Mouse (Mus musculus) hindbrain, embryonic 16.5 days (tissue): ENCODE measurements around the gene Cntrob. TPM values are rescaled to one million over a fixed set of nuclear protein-coding genes. Genes with fewer than 3 reads are reported as not detected.
A peak's percentile ranks its signal among the peaks of the same experiment; 100 is the strongest.
"Not testable (repeated sequence)": the region's sequence is repeated elsewhere in the genome, so short reads cannot be mapped to it uniquely, and the experiment has no call there.

Source experiments
- ATAC-seq: fragments of 200-750 bp; cut with Nextera tagmentation; 2 replicates; pipeline ENCODE4 v1.8.0; 2017; ENCODE audit warnings: moderate TSS enrichment, moderate library complexity
- H3K27ac ChIP-seq: fragments of 300-500 bp; sonication (generic); 2 replicates; pipeline ENCODE4 v1.5.1; 2014; ENCODE audit warnings: low read depth, mild to moderate bottlenecking, control low read depth, low read length, moderate library complexity
- H3K27me3 ChIP-seq: fragments of 300-500 bp; sonication (generic); replicated peaks from 2 replicates; pipeline ENCODE4 v1.6.1; 2014; ENCODE audit warnings: low read length; ENCODE audit not compliant: control insufficient read depth, insufficient read depth
- H3K36me3 ChIP-seq: fragments of 300-500 bp; sonication (generic); 2 replicates; pipeline ENCODE4 v1.6.1; 2014; ENCODE audit warnings: mild to moderate bottlenecking, low read length, moderate library complexity, mixed read lengths; ENCODE audit not compliant: control insufficient read depth, insufficient read depth
- H3K4me1 ChIP-seq: fragments of 300-500 bp; sonication (generic); 2 replicates; pipeline ENCODE4 v1.6.1; 2014; ENCODE audit warnings: low read depth, low read length; ENCODE audit not compliant: control insufficient read depth, insufficient read depth
- H3K4me2 ChIP-seq: fragments of 300-500 bp; sonication (generic); 2 replicates; pipeline ENCODE4 v1.6.1; 2014; ENCODE audit warnings: mild to moderate bottlenecking, low read length, control low read depth, moderate library complexity
- H3K4me3 ChIP-seq: fragments of 300-500 bp; sonication (generic); 2 replicates; pipeline ENCODE4 v1.5.1; 2014; ENCODE audit warnings: mild to moderate bottlenecking, low read length, control low read depth, moderate library complexity
- H3K9ac ChIP-seq: fragments of 300-500 bp; sonication (generic); 2 replicates; pipeline ENCODE4 v1.6.1; 2014; ENCODE audit warnings: low read depth, mild to moderate bottlenecking, control low read depth, low read length, moderate library complexity
- H3K9me3 ChIP-seq: fragments of 300-500 bp; sonication (generic); 2 replicates; pipeline ENCODE4 v1.6.1; 2014; ENCODE audit warnings: mild to moderate bottlenecking, low read length, moderate library complexity; ENCODE audit not compliant: control insufficient read depth
- WGBS: fragments of 180-500 bp; shearing (Covaris S2); extraction: QIAGEN DNeasy Blood & Tissue Kit; methylation state at CpG from one replicate; pipeline ENCODE4 v1.1.7; 2014; 5-methylcytosine and 5-hydroxymethylcytosine counted together
- polyA plus RNA-seq: library from polyadenylated mRNA; unstranded; fragments of >200 nt; fragmentation: Nextera tagmentation; extraction: Ambion mirVana; gene quantifications from 2 replicates; pipeline ENCODE4 v1.2.1, GENCODE M21; 2015

Gene Cntrob
- polyA plus RNA-seq, 1 experiment from 2014 or later = 15.5 TPM

DNA sequence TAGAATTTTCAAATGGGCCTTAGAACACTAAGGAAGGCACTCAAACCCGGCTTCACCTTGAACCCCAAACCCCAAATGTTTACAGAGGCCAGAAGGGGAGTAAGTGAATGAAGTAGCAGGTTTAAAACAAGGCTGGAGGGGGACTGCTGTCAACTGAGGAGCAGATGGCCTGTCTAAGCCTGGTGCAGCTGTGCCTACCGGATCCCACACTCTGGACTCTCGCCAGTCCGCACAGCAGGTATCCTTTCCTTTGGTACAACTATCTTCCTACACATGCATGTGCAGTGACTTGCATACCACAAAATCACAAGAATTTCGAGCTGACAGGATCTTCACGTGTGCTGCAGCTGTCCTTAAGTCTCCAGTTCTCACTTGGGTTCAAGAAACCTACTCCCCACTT is 1.6 kb downstream of the Cntrob start:
- H3K4me3 ChIP-seq = no peak overlapping the region
- no peak for ATAC-seq
- peaks cover 5% of the 10 kb centered on the region; the same call in 1 of the 2 replicates for H3K36me3 ChIP-seq
- peaks cover 36% of the 10 kb centered on the region for H3K4me1 ChIP-seq
- 47% methylated on average over 6 of the region's 6 CpGs for WGBS
- no peaks in the 10 kb centered on the region for H3K27me3 ChIP-seq
- no peaks in the 10 kb centered on the region for H3K9me3 ChIP-seq
- peak overlapping the region; percentile 75 for H3K4me2 ChIP-seq
- H3K27ac ChIP-seq = no peak overlapping the region
- no peak overlapping the region for H3K9ac ChIP-seq

GRCm38 (mm10) chr11:69321580-69321979 is 2.0 kb downstream of the Cntrob start:
- H3K4me1 ChIP-seq = peaks cover 31% of the 10 kb centered on the region
- no peak for ATAC-seq
- H3K4me3 ChIP-seq = no peak overlapping the region
- no peak overlapping the region for H3K27ac ChIP-seq
- no peak overlapping the region for H3K9ac ChIP-seq
- no peaks in the 10 kb centered on the region for H3K27me3 ChIP-seq
- 88% methylated on average over 6 of the region's 6 CpGs for WGBS
- peaks cover 5% of the 10 kb centered on the region; the same call in 1 of the 2 replicates for H3K36me3 ChIP-seq
- H3K4me2 ChIP-seq = peak overlapping the region; percentile 75; the same call in 1 of the 2 replicates
- H3K9me3 ChIP-seq = no peaks in the 10 kb centered on the region

DNA sequence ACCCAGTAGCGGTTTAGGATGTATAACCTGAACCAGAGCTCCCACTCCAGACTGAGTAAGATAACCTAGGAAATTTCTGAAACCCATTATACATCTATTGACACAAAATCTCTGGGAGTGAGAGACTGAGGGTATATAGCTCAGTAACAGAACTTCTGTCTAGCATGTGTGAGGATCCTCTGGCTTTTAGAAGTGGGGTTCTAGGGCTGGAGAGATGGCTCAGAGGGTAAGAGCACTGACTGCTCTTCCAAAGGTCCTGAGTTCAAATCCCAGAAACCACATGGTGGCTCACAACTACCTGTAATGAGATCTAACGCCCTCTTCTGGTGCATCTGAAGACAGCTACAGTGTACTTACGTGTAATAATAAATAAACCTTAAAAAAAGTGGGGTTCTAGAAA is 5.6 kb downstream of the Cntrob start:
- H3K27me3 ChIP-seq, H3K36me3 ChIP-seq, H3K27ac ChIP-seq, H3K9ac ChIP-seq, H3K9me3 ChIP-seq, ATAC-seq, H3K4me3 ChIP-seq, H3K4me2 ChIP-seq: not testable (repeated sequence)
- peaks cover 18% of the 10 kb centered on the region for H3K4me1 ChIP-seq
- 88% methylated on average over 3 of the region's 3 CpGs for WGBS

DNA sequence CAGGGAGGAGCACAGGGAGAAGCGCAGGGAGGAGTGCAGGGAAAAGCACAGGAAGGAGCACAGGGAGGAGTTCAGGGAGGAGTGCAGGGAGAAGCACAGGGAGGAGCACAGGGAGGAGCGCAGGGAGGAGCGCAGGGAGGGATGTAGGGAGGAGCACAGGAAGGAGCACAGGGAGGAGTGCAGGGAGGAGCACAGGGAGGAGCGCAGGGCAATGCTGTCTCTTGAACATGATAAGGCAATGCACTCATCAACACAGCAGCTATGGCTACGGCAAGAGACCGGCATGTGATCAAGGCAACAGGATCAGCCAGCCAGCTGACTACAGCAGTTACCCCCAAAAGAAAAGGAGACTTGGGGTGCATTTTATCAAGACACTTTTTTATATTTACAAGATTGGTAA is 7.2 kb downstream of the Cntrob start:
- no peak overlapping the region for H3K4me2 ChIP-seq

DNA sequence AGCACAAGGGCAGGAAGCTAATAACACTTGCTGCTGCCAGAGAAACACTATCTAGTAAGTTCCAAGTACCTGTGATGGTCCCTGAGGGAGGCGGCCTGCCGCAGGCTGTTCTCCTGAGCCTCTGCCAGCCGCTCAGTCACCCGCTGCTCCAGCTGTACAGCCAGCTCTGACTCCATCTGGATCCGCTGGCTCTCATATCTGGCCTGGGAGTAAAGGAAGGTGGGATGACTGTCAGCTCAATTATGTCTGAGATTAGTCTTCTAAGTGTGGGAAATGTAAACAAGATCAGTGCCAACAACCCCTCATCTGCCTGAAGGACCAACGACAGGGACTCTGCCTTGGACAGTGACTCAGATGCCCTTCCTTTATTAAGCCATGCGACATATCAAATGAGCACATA is 12.3 kb downstream of the Cntrob start:
- no peak overlapping the region for H3K9ac ChIP-seq
- H3K27ac ChIP-seq = peak overlapping the region; percentile 5; the same call in 1 of the 2 replicates
- peaks cover 18% of the 10 kb centered on the region for H3K36me3 ChIP-seq
- no peaks in the 10 kb centered on the region for H3K27me3 ChIP-seq
- H3K4me1 ChIP-seq = peaks cover 3% of the 10 kb centered on the region; the same call in 1 of the 2 replicates
- no peak overlapping the region for H3K4me2 ChIP-seq
- ATAC-seq = no peak
- no peaks in the 10 kb centered on the region for H3K9me3 ChIP-seq
- no peak overlapping the region for H3K4me3 ChIP-seq
- 65% methylated on average over 7 of the region's 7 CpGs for WGBS

More for the DNA sequence above, 7.2 kb downstream of the Cntrob start:
- Histone ChIP-seq H3K27me3 (no peaks in the 10 kb centered on the region), H3K4me1 (peaks cover 5% of the 10 kb centered on the region), H3K27ac (no peak overlapping the region), H3K9me3 (no peaks in the 10 kb centered on the region), H3K36me3 (peaks cover 5% of the 10 kb centered on the region; the same call in 1 of the 2 replicates), H3K4me3 (no peak overlapping the region), H3K9ac (no peak overlapping the region)
- 98% methylated on average over 6 of the region's 6 CpGs for WGBS
- ATAC-seq = no peak

DNA sequence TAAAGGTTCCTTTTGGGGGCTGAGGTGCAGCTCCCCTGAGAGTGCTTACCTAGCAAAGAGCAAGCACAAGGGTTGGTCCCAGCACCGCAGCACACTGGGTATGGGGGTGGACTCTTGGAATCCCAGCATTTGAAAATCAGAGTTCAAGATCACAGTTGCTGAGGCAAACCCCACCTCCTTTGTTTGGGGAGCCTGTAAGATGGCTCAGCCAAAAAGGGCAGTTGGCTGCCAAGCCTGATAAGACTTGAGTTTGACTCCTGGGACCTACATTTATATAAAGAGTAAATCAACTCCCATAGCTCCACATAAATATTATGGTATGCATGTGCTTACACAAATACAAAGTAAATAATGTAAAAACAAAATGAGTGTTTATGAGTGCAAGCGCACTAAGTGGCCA is 17.5 kb downstream of the Cntrob start:
- no peak overlapping the region for H3K27ac ChIP-seq
- H3K4me2 ChIP-seq = no peak overlapping the region
- no peak for ATAC-seq
- H3K4me3 ChIP-seq = no peak overlapping the region
- no peak overlapping the region for H3K9ac ChIP-seq
- no peaks in the 10 kb centered on the region for H3K9me3 ChIP-seq
- no peaks in the 10 kb centered on the region; the same call in 1 of the 2 replicates for H3K4me1 ChIP-seq
- no peaks in the 10 kb centered on the region for H3K27me3 ChIP-seq
- H3K36me3 ChIP-seq = peaks cover 27% of the 10 kb centered on the region
- 98% methylated on average over 2 of the region's 2 CpGs for WGBS

DNA sequence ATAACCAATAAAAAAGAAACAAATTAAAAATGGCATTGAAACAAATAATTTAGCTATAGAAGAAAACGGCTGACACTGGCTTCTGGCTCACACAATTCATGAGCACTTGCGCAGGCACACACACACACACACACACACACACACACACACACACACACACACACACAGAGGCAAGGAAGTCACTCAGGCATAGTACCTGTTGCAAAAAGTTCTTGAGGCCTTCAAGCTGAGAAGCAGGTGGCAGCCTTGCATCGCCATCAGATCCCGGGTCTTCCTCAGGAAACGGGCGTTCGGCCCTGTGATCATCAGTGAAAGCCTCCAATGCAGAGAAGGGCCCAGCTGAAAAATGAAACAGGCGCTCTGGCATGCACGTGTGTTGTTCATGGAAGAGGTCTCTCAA is 18.3 kb downstream of the Cntrob start:
- Histone ChIP-seq H3K4me3 (no peak overlapping the region), H3K9ac (no peak overlapping the region), H3K4me2 (no peak overlapping the region), H3K4me1 (no peaks in the 10 kb centered on the region), H3K9me3 (no peaks in the 10 kb centered on the region), H3K27me3 (no peaks in the 10 kb centered on the region), H3K36me3 (peaks cover 27% of the 10 kb centered on the region), H3K27ac (no peak overlapping the region)
- ATAC-seq = no peak
- WGBS = 95% methylated on average over 9 of the region's 9 CpGs

- Histone ChIP-seq H3K9ac (no peak overlapping the region), H3K4me1 (no peaks in the 10 kb centered on the region), H3K27me3 (no peaks in the 10 kb centered on the region), H3K36me3 (peaks cover 15% of the 10 kb centered on the region), H3K27ac (no peak overlapping the region), H3K4me2 (no peak overlapping the region), H3K4me3 (no peak overlapping the region), H3K9me3 (no peaks in the 10 kb centered on the region)
- no peak for ATAC-seq
- 86% methylated on average over 7 of the region's 7 CpGs for WGBS
These were observed 20.8 kb downstream of the Cntrob start for GRCm38 (mm10) chr11:69302817-69303216.

- Histone ChIP-seq H3K4me1 (no peaks in the 10 kb centered on the region), H3K36me3 (peaks cover 6% of the 10 kb centered on the region; the same call in 1 of the 2 replicates), H3K9ac (no peak overlapping the region), H3K27ac (no peak overlapping the region), H3K27me3 (no peaks in the 10 kb centered on the region), H3K4me3 (no peak overlapping the region), H3K4me2 (no peak overlapping the region), H3K9me3 (no peaks in the 10 kb centered on the region)
- WGBS = 75% methylated on average over 7 of the region's 7 CpGs
- ATAC-seq = no peak
These were observed 25.3 kb downstream of the Cntrob start for GRCm38 (mm10) chr11:69298231-69298630.

- no peaks in the 10 kb centered on the region for H3K27me3 ChIP-seq
- peaks cover 6% of the 10 kb centered on the region; the same call in 1 of the 2 replicates for H3K36me3 ChIP-seq
- no peak overlapping the region for H3K4me3 ChIP-seq
- ATAC-seq = no peak
- H3K9me3 ChIP-seq = no peaks in the 10 kb centered on the region
- no peak overlapping the region for H3K27ac ChIP-seq
- H3K4me1 ChIP-seq = no peaks in the 10 kb centered on the region
- WGBS = 90% methylated on average over 2 of the region's 2 CpGs
- H3K4me2 ChIP-seq = no peak overlapping the region
- H3K9ac ChIP-seq = no peak overlapping the region
These were observed 25.8 kb downstream of the Cntrob start for GRCm38 (mm10) chr11:69297799-69298198.
